Mouse (Mus musculus) testis, adult 2 months (tissue): ENCODE measurements around the gene Kif18a. TPM values are rescaled to one million over a fixed set of nuclear protein-coding genes. Genes with fewer than 3 reads are reported as not detected.

Experiments
- H3K27ac ChIP-seq: fragments of 200-500 bp; 2 replicates; pipeline ENCODE4 v1.5.1; 2012; ENCODE audit warnings: low read depth, low read length; ENCODE audit not compliant: control insufficient read depth, insufficient read depth
- H3K27me3 ChIP-seq: fragments of 200-500 bp; 2 replicates; pipeline ENCODE4 v1.6.1; 2012; ENCODE audit warnings: mild to moderate bottlenecking, low read length, moderate library complexity; ENCODE audit not compliant: control insufficient read depth, insufficient read depth
- H3K36me3 ChIP-seq: fragments of 200-500 bp; 2 replicates; pipeline ENCODE4 v1.6.1; 2012; ENCODE audit warnings: mild to moderate bottlenecking, low read length; ENCODE audit not compliant: control insufficient read depth, insufficient read depth
- H3K4me1 ChIP-seq: fragments of 200-500 bp; 2 replicates; pipeline ENCODE4 v1.6.1; 2012; ENCODE audit warnings: low read length; ENCODE audit not compliant: control insufficient read depth, insufficient read depth
- H3K4me3 ChIP-seq: fragments of 200-500 bp; 2 replicates; pipeline ENCODE4 v1.5.1; 2012; ENCODE audit warnings: low read depth, mild to moderate bottlenecking, low read length, moderate library complexity, mixed read lengths; ENCODE audit not compliant: control insufficient read depth
- CTCF ChIP-seq: fragments of 200-500 bp; IDR thresholded peaks from 2 replicates; pipeline ENCODE4 v1.5.1; 2012; ENCODE audit warnings: low read depth, mild to moderate bottlenecking, inconsistent platforms, low read length, moderate library complexity; ENCODE audit not compliant: control insufficient read depth, insufficient read depth, insufficient replicate concordance
- POLR2A ChIP-seq: fragments of 200-500 bp; IDR thresholded peaks from 2 replicates; pipeline ENCODE4 v1.6.1; 2012; ENCODE audit warnings: low read depth, mild to moderate bottlenecking, inconsistent platforms, low read length, moderate library complexity; ENCODE audit not compliant: control insufficient read depth
- polyA plus RNA-seq: library from polyadenylated mRNA; depleted of rRNA; stranded (reverse); fragments of >200 nt; gene quantifications from 2 replicates; pipeline ENCODE4 v1.2.3, GENCODE M21; 2012

The Kif18a gene
- polyA plus RNA-seq, 1 experiment, result 3.8 TPM

GRCm38 (mm10) chr2:109311369-109311768, 30.8 kb downstream of the Kif18a start:
- TF ChIP-seq POLR2A, result no peak
- TF ChIP-seq CTCF, result no peak
- Histone ChIP-seq H3K27ac (no peak overlapping the region), H3K36me3 (no peaks in the 10 kb centered on the region), H3K4me3 (no peak overlapping the region), H3K27me3 (no peaks in the 10 kb centered on the region), H3K4me1 (no peaks in the 10 kb centered on the region)

- TF ChIP-seq CTCF (no peak), POLR2A (no peak)
- Histone ChIP-seq H3K4me1 (no peaks in the 10 kb centered on the region), H3K27me3 (no peaks in the 10 kb centered on the region), H3K36me3 (no peaks in the 10 kb centered on the region), H3K27ac (no peak overlapping the region), H3K4me3 (no peak overlapping the region)
These were observed 51.3 kb downstream of the Kif18a start for GRCm38 (mm10) chr2:109331807-109332206.

GRCm38 (mm10) chr2:109334237-109334636, 53.7 kb downstream of the Kif18a start:
- no peak for TF ChIP-seq POLR2A
- TF ChIP-seq CTCF, result no peak
- Histone ChIP-seq H3K27ac (no peak overlapping the region), H3K27me3 (no peaks in the 10 kb centered on the region), H3K36me3 (no peaks in the 10 kb centered on the region), H3K4me1 (no peaks in the 10 kb centered on the region), H3K4me3 (no peak overlapping the region)

- Histone ChIP-seq H3K27ac (no peak overlapping the region), H3K36me3 (no peaks in the 10 kb centered on the region), H3K4me3 (no peak overlapping the region), H3K4me1 (no peaks in the 10 kb centered on the region), H3K27me3 (no peaks in the 10 kb centered on the region)
- TF ChIP-seq POLR2A (no peak), CTCF (no peak)
These were observed 55.2 kb downstream of the Kif18a start for GRCm38 (mm10) chr2:109335765-109336164.

- H3K4me1 ChIP-seq, result no peaks in the 10 kb centered on the region
- no peak overlapping the region for H3K27ac ChIP-seq
- H3K4me3 ChIP-seq, result no peak overlapping the region
- no peaks in the 10 kb centered on the region for H3K27me3 ChIP-seq
- H3K36me3 ChIP-seq, result no peaks in the 10 kb centered on the region
- TF ChIP-seq CTCF (no peak), POLR2A (no peak)
These were observed 64.8 kb downstream of the Kif18a start for GRCm38 (mm10) chr2:109345386-109345785.

GRCm38 (mm10) chr2:109348742-109349141, 68.2 kb downstream of the Kif18a start:
- H3K27me3 ChIP-seq, result no peaks in the 10 kb centered on the region
- H3K4me1 ChIP-seq, result no peaks in the 10 kb centered on the region
- H3K4me3 ChIP-seq, result no peak overlapping the region
- no peaks in the 10 kb centered on the region for H3K36me3 ChIP-seq
- H3K27ac ChIP-seq, result no peak overlapping the region
- no peak for TF ChIP-seq POLR2A
- no peak for TF ChIP-seq CTCF

- no peaks in the 10 kb centered on the region for H3K36me3 ChIP-seq
- no peaks in the 10 kb centered on the region for H3K27me3 ChIP-seq
- H3K27ac ChIP-seq, result no peak overlapping the region
- no peak overlapping the region for H3K4me3 ChIP-seq
- TF ChIP-seq POLR2A (no peak), CTCF (no peak)
- no peaks in the 10 kb centered on the region for H3K4me1 ChIP-seq
These were observed 78.1 kb downstream of the Kif18a start for GRCm38 (mm10) chr2:109358456-109359141.

- Histone ChIP-seq H3K4me1 (no peaks in the 10 kb centered on the region), H3K36me3 (no peaks in the 10 kb centered on the region), H3K4me3 (no peak overlapping the region), H3K27ac (no peak overlapping the region), H3K27me3 (no peaks in the 10 kb centered on the region)
- TF ChIP-seq CTCF (no peak), POLR2A (no peak)
These were observed 85.4 kb downstream of the Kif18a start for GRCm38 (mm10) chr2:109365962-109366361.
